Mouse (Mus musculus) right cerebral cortex, postnatal 25 days (tissue): ENCODE measurements at regions not wholly inside any gene's neighbourhood (a gene's known extent, or its start where the extent isn't known, plus 50 kb on each side); places are given as distances from the start of the nearest gene placed in this dataset.

Experiments
- DNase-seq: peaks from one replicate; pipeline ENCODE4 v3.0.0; 2022

DNA sequence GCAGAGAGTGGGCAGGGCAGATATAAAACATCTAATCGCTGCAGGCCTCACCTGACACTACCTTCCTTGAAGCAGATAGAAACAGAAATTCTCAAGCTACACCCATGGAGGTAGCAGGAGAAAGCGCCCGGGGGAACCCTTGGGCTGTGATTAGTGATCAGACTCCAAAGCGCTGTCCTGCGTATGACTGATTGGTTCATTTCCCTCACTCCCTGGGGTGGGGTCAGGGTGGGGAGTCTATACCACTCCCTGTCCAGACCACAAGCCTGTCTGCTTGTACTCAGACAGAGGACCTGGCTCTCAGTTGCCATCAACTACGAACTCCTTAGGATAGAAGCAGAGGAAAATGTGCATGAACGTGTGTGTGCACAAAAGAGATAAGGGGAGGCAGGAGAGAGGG is 77.7 kb downstream of the Gm826 start:
- no peak for DNase-seq

DNA sequence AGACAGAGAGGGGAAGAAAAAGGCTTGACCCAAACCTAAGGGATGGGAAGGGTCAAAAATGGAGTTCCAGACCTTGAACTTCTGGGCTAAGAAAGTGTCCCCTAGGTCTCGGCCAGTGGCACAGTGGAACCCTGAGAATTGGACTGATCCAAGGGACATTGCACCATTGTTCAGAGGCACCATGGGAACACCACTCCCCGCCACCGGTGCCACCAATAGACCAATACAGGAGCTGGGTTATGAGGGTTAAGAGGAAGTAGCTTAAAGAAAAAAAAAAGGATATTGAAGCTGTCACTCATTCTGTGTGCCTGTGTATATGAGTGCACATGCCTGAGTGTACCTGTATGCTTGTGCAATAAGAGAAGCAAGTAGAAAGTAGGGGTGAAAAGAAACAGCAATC is 83.7 kb downstream of the Gm826 start:
- no peak for DNase-seq

DNA sequence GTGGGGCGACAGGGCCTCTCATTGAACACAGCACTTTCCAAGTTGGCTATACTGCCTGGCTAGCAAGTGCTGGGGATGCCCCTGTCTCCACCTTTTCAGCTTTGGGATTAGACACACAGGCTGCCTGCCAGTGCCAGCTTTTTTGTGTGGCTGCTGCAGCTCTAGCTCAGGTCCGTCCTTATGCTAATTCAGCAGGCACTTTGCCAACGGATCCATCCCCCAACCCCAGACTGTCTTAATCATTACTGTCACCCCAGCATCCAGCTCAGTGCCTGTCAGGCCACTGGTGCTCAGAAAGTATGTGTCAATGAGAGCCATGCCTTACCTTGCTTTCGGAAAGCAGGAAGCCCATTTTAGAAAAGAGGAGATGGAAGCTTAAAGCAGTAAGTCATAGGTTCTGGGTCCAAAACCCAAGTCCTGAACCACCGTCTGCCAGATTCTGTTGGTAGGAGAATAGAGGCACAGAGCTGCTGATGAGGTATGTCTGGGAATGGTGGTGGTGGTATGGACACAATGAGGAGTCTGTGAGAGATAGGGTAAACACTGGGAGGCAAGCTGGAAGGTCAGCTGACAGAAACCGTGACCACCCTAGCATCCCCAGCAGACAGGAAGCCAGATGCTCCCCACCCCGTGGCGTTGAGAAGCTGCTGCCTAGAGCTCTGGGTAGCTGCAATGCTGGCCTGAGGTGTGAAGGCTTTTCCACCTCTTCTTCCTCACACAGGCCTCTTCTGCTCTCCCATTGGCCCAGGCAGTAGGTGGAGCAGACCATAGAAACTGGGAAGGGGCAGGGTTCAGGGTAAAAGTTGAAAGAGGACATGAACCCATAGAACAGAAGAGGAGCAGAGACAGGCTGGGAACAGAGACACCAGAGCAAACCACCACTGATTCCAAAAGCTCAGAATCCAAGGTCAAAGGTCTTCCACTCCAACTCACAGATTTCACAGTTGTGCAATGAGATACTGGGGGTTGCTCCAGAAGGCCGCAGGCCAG is 84.6 kb downstream of the Gm826 start:
- DNase-seq = no peak

DNA sequence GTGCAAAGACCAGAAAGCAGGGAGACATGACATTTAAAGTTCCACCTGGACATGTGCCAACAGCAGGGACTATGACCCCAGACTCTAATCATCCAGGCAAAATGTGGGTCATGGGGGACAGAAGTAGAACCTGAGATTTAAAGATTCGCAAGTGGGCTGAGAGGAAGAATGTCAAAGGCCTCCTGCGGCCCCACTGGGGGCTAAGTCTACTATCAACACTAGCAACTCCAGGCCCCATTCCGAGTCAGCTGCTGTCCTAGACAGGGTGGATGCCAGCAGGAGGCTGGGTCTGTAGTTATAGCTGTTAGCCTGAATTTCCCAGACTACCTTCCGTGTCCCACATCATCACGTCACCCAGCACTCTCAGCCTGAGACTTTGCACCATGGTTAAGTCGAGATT is 86.7 kb downstream of the Gm826 start:
- DNase-seq = no peak

DNA sequence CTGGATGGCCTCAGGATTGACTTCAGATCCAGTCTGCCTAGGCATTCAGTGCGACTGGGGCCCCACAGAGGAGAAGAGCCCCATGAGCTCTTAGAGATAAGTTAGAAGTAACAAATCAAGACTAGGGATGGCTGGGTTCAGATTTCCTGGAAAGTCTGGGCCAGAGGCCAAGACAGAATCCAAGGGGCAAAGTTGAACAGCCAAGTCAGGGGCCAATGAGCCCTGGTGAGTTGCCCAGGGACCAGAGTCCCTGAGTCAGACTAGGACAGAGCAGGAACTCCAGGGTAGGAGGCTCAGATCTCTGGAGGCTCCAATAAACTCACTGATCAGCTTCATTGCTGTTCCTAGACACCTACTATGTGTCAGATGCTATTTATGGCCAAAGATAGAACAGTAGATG is 87.6 kb downstream of the Gm826 start:
- no peak for DNase-seq

DNA sequence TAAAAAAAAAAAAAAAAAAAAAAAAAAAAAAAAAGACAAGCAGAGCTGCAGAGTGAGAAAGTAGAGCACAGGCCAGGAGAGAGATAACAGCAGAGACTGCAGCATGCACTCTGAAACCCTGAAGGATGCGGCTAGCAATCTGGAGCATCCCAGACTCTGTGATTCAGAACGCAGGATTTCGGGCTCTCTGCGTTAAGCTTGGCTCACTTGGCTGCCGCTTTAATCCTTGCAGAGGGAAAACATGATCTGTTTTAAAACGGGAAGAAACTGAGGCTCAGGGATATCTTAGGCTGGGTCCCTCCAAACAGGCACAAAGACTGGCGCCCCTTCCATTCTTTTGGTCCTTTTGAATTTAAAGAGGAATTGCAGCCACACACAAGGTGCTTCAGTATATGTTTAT is 89.1 kb downstream of the Gm826 start:
- DNase-seq = no peak

DNA sequence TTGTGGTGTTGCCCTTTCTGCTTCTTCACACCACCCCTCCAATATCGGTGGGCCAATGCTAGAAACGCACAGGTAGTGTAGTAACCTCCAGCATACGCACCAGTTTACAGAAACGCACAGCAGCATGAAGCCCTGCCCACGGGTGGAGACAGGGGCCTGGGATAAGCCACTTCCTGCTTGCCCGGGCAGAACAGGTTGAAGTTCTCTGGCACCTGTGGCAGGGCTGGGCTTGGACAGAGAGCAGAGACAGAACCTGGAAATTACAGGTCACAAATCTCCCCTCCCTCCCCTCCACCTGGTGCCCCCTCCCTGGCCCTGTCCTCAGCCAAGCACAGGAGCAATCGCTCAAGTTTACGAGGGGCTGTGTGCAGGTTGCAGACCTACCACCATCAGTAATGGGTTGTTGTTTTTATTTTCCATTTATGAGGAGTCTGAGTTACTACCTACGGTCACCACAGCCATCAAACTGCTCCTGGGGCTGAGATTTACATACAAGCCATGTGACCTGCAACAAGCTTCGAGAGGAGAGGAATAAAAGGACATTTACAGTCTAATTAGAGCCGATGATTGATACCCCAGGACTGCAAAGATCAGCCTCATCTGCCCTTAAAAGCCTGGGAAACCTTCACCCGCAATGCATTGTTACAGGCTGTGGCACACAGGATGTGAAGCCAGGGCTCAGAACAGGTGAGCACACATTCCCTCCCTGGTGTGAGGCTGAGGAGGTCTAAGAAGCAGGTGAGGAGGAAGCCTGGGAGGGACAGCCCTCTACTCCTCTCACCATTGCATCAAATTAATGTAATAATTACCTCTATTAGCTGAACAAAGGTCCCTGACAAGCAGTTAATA is 93.2 kb downstream of the Gm826 start:
- DNase-seq = no peak

DNA sequence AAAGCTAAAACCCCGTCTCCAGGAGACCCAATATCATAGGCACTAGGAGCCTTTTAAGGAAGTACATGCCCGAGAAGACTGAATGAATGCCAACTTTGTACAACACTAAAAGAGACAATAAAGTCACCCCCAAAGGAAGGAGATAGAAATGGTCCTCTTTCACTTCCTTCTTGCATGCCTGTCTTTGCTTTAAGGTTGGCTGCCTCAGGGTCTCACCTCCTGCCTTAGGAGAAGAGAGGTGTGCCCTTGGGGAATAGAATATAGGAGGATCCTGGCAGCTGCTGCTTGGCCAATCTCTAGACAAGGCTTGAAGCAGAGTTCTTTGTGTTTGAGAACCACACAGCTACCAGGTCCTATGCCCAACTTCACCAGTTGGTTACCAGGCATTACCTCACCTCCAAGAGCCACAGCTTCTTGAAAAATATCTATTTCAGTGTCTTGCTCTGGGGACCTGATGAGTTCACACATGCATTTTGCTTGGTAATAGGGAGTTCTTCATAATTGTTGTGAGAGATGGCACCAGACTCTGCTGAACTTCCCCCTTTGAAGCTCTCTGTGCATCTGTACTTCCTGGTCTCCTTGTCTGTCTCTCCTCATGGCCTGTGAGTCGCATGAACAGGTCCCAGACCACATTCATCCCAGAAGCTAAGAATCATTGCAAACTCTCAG is 96.4 kb downstream of the Gm826 start:
- no peak for DNase-seq

DNA sequence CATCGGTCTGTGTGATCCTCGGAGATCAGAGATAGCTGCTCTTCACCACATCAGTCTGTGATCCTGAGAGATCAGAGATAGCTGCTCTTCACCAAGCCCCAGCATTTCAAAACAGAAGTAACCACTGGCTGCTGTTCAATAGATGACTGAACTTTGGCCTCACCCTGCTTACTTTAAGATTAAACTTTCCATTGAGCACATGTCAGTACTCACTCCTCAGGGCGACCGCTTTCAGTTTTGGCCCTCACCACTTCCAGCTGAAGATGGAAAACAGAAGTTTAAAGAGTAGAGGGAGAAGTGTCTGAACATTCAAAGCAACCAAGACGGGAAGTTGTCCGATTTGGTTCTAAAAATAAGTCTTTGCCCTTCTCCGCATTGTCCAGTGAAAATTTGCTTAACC is 97.2 kb downstream of the Gm826 start:
- no peak for DNase-seq

DNA sequence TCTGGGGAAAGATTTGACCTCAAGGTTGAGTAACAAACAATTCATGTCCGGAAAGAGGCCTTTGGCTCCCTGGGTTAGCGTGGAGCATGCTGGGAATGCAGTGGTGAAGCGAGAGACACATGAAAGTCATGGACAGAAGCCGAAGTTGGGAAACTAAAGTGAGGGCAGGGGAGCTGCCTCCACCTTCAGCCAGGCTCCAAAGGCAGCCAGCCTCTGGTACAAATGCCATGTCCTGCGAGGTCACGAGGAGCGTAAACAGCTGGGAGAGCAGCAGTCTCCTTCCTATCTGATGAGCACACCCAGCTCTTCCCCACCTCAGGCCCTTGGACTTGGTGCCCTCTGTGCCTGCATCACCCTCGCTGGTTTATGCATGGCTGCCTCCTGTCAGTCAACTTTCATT is 103.2 kb downstream of the Gm826 start:
- no peak for DNase-seq

DNA sequence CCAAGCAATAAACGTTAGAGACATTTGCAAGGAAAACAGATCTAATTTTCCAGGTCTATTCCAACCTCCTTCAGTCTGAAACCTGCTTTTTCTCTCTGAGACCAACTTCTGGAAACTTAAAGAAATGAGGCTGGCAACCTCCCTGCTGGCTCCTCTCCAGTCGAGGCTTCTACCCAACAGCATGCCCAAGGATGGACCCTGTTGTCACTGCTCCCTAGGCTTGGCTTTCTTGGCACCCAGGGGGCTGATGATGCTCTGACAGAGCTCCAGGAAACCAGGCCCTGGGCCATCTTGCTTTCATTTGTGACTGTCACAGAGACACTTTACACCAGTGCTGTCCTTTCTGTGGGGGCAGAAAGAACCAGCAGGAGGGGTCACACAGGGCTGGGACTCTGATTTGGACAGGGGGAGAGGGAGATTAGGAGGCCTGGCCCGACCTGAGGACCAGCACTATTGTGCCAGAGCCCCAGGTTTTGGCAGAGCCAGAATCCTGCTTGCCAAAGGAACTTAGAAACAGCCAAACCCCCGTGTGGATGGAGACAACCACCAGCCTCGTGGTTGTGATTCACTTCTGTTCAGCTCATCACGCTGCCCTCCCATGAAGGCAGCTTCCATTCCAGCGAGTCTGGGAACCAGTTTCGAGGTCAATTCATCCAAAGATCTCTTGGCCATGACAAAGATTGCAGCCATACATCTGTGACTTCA is 105.5 kb downstream of the Gm826 start:
- no peak for DNase-seq

DNA sequence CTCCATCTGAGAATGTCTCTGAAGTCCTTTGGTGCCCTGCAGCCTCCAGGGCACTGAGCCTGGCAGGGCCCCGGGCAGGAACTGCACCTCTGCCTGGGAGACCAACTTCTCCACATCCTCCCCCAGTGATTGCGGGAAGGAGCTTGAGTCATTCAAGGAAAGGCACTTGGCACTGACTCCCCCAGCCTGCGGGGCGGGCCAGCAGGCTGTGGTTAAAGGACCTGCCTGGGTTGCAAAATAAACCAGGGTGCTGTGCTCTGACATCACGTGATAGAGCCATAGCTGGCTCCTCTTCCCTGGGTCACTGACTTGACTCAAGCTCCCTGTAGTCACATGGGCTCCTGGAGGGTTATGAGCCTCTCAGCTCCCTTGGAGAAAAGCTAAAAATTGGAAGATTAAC is 108.5 kb downstream of the Gm826 start:
- DNase-seq = no peak

DNA sequence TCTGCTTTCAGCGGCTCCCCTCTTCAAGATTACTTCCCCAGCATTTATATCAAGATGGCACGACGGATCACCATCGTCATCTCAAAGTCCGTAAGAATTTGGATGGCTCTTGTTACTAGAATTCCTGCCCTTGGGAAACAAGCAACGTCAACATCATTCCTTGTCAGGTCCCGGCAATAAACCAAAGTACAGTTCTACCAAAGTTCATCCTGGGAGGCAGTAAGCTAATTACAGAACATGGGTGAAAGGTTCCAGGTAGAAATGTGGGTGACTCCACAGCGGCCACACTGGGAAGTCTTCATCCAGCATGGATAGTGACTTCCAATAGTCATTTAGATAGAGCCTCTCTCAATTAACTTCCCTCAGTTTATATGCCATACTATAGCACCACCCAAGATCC is 110.6 kb downstream of the Gm826 start:
- DNase-seq = no peak

DNA sequence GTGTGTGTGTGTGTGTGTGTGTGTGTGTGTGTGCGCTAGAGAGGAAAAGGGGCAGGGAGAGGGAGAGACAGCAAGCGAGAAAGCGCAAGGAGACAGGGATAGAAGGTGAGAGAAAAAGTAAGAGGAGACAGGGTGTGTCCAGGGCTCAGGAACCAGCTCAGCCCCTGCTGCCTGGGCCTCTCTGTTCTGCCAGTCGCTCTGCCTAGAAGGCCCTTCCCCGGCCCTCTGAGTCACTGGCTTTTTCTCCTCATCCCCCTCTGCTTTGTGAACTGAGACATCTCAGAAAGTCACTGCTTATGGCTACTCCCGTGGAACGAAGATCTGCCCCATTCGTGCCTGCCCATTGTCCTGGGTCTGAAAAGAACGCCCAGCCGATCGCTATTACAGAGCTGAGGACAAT is 112.2 kb downstream of the Gm826 start:
- DNase-seq = no peak

DNA sequence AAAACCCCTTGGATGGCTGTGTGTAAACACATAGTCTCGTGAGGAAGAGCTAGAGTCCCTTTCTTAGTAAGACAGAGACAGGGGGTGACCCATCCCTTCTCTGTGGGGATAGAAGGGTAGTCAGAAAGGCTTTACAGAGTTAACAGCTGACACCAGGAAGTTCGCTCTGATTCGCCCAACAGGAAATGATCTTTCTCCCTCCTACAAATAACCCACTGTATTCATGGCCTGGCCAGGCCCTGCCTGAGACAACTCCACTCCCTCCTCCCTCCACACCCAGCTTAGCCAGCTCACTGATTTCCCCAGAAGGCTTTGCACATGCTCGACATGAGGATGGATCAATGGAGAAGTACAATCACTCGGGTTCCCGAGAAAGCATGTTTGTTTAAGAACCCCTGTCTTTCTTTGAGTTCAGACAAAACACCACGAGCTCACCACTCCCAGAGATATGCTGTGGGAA is 113.4 kb downstream of the Gm826 start:
- no peak for DNase-seq

DNA sequence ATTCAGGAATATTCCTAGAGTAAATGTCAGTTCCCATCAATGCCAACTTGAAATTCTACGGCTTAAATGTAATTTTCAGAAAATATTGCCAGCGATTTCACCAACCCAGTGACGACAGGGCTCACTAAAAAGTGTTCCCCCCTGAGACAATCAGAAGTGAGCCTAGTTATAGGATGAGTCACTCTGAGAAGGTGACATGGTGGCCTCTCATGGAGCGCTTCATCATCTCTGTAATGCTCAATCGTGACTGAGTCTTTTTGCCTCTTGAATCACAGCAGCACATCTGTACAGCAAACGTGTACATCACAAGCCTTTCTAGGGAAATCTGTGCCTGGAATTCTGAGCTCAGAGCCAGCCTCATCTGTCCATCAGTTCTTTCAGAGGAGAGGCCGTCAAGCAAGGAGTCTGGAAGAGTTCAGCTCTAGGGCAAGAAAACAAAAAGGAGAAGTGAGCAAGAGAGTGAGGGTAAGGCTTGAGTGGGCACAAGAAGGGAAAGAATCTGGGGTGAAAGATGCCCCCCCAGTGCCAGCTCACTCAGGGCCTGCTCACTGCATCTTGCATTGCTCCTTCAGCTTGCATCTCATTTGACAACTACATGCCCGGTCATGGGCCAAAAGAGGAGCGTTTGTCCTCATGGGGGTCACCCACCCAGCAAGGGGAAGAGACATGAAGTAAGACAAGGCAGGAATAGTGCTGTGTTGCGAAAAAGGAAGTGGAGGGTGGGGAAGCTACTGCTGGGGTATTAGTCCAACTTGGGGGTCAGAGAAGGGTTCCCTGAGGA is 119.7 kb downstream of the Gm826 start:
- no peak for DNase-seq

DNA sequence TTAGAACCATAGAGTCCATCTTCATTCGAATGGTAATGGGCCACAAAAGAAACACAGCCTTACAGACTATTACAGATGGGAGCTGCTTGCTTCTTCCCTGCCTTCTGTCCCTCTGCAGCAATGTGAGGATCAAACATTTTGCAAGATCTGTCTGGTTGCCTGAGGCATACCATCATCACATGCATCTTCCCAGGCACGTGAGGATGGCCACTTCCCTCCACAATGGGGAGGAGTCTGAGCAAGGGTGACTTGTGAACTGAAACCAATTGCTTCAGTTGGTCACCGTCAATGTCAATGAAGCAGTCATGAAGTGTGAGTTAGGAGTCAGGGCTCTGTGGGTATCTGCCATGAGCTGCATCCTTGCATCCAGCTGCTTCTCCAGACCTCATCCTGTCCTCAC is 123.5 kb downstream of the Gm826 start:
- no peak for DNase-seq

DNA sequence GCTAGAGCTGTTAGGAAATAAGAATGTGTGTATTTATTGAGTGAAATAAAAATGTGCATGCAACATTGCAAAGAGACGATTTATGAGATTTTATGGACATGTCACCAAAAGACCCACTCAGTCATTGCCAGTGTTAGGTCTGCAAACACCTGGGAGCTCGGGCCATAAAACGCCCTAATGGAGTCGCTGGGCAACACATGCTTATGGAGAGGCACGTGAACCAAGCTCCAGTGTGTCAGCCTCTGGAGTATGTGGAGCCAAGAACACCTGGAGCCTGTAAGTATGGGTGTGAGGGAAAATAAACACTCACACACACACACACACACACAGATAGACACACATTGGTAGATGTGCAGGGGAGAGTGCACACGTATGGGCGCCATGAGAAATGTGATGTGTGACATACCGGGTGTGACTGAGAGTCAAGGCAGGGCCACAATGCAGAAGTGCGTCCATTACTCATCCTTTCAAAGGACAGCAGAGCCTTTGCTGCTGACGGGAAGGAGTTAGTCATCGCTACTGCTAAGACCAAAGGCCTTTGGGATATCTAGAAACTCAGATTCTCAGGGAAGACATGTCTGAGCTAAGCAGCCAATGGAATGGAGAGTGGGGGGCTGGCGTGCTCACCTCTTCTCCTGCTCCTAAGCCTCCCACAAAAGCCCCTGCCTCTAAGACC is 124.2 kb downstream of the Gm826 start:
- no peak for DNase-seq

DNA sequence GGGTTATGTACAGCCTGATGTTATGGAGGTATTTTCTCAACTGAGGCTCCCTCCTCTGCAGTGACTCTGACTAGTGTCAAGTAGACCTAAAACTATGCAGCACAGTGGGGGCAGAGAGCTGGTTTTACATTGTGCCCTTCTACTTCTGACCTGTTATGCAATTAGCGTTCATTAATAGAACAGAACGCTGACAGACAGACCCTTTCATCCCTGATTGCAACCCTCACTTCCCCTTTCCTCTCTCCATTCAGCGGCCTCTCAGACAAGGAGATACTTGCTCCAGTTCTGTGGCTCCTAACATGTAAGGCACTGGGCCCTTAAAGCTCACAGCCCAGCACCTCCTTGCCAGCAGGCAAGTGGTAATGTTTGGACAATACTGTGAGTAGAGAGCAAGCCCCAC is 125.7 kb downstream of the Gm826 start:
- no peak for DNase-seq

DNA sequence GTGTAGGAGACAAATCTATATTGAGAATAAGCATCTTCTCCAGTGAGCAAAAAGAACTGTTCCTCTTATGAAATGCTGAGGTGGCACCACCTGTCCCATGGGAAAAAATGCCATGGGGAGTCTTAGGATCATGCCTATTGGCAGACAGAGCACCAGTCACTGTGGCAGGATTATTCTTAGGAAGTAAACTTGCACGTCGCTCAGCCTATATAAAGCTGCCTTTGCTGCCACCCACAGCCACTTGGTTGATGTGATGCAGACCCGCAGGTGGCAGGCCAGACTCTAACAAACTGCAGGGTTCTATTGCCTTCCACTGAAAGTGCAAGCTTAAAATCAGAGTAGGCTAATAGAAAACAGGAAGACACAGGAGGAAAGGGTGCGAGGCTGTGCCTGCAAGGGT is 126.7 kb downstream of the Gm826 start:
- peak; percentile 48 for DNase-seq

DNA sequence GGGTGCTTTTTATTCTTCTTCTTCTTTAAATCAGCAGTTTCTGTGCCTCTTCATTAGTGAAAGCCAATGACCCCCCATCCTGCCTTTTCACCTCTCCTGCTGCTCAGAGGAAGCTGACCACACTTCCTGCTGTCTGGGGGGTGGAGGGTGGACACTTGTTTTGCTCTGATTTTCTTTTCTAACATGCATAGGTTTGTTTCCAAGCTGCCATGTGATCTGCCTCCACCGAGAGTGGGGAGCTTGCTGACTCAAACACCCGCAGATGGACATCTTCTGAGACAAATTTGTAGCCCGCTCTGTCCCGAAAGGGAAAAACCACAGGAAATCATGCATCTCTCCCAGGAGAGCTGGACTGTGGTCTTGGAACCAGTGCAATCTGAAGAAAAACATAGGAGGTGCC is 141.3 kb downstream of the Gm826 start:
- DNase-seq = no peak
